Mouse (Mus musculus) neural tube, embryonic 14.5 days (tissue): ENCODE data around the gene 1500011B03Rik. TPM values are rescaled to one million over a fixed set of nuclear protein-coding genes. Genes with fewer than 3 reads are reported as not detected.

Source experiments
- ATAC-seq: fragments of 200-750 bp; cut with Nextera tagmentation; 2 replicates; pipeline ENCODE4 v1.8.0; 2017; ENCODE audit warnings: low read depth, mild to moderate bottlenecking, moderate TSS enrichment, moderate library complexity
- H3K27ac ChIP-seq: fragments of 300-500 bp; sonication (generic); 2 replicates; pipeline ENCODE4 v1.5.1; 2014; ENCODE audit warnings: low read depth, mild to moderate bottlenecking, control low read depth, low read length, moderate library complexity, mixed read lengths
- H3K27me3 ChIP-seq: fragments of 300-500 bp; sonication (generic); 2 replicates; pipeline ENCODE4 v1.6.1; 2014; ENCODE audit warnings: low read length; ENCODE audit not compliant: control insufficient read depth, insufficient read depth
- H3K36me3 ChIP-seq: fragments of 300-500 bp; sonication (generic); 2 replicates; pipeline ENCODE4 v1.6.1; 2014; ENCODE audit warnings: low read length, mixed read lengths; ENCODE audit not compliant: control insufficient read depth, insufficient read depth
- H3K4me1 ChIP-seq: fragments of 300-500 bp; sonication (generic); 2 replicates; pipeline ENCODE4 v1.6.1; 2014; ENCODE audit warnings: low read length; ENCODE audit not compliant: control insufficient read depth, insufficient read depth
- H3K4me2 ChIP-seq: fragments of 300-500 bp; sonication (generic); 2 replicates; pipeline ENCODE4 v1.6.1; 2014; ENCODE audit warnings: mild to moderate bottlenecking, low read depth, low read length, control low read depth
- H3K4me3 ChIP-seq: fragments of 300-500 bp; sonication (generic); 2 replicates; pipeline ENCODE4 v1.5.1; 2014; ENCODE audit warnings: low read depth, low read length, control low read depth, mixed read lengths
- H3K9ac ChIP-seq: fragments of 300-500 bp; sonication (generic); replicated peaks from 2 replicates; pipeline ENCODE4 v1.6.1; 2014; ENCODE audit warnings: low read depth, mild to moderate bottlenecking, control low read depth, low read length, mixed read lengths
- H3K9me3 ChIP-seq: fragments of 300-500 bp; sonication (generic); 2 replicates; pipeline ENCODE4 v1.6.1; 2016; ENCODE audit warnings: low read length; ENCODE audit not compliant: control insufficient read depth
- WGBS: fragments of 180-500 bp; shearing (Covaris S2); extraction: QIAGEN DNeasy Blood & Tissue Kit; methylation state at CpG from one replicate; pipeline ENCODE4 v1.1.7; 2014; 5-methylcytosine and 5-hydroxymethylcytosine counted together
- polyA plus RNA-seq: library from polyadenylated mRNA; unstranded; fragments of >200 nt; fragmentation: Nextera tagmentation; extraction: Ambion mirVana; gene quantifications from 2 replicates; pipeline ENCODE4 v1.2.1, GENCODE M21; 2014

1500011B03Rik gene
- polyA plus RNA-seq, 1 experiment from 2014 or later, result 351 TPM

DNA sequence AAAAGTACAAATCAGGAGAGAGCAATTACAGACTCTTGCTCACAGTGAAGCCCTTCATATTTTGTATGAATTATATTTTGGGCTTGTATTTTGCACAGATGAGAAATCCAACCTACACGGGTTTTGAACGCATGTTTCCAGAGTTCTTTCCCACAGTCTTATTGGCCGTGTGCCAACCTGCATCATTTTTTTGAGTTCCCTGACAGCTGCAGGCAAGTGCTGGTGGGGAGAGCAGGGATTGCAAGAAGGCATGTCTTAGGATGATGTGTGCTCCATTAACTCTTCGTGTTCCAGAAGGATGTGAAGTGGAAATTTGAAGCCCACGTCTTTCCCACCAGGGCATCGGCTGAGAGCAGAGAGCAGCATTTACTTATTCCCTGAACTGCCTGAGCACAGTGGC lies 6.7 kb downstream of the 1500011B03Rik start:
- Histone ChIP-seq H3K9me3 (no peaks in the 10 kb centered on the region), H3K27me3 (no peaks in the 10 kb centered on the region), H3K27ac (no peak overlapping the region), H3K36me3 (no peaks in the 10 kb centered on the region), H3K4me2 (no peak overlapping the region), H3K9ac (no peak overlapping the region), H3K4me1 (0 out of 2 replicates have a peak, but pooled peaks cover 8% of the 10 kb centered on the region), H3K4me3 (no peak overlapping the region)
- no peak for ATAC-seq
- 60% methylated on average over 6 of the region's 6 CpGs for WGBS

DNA sequence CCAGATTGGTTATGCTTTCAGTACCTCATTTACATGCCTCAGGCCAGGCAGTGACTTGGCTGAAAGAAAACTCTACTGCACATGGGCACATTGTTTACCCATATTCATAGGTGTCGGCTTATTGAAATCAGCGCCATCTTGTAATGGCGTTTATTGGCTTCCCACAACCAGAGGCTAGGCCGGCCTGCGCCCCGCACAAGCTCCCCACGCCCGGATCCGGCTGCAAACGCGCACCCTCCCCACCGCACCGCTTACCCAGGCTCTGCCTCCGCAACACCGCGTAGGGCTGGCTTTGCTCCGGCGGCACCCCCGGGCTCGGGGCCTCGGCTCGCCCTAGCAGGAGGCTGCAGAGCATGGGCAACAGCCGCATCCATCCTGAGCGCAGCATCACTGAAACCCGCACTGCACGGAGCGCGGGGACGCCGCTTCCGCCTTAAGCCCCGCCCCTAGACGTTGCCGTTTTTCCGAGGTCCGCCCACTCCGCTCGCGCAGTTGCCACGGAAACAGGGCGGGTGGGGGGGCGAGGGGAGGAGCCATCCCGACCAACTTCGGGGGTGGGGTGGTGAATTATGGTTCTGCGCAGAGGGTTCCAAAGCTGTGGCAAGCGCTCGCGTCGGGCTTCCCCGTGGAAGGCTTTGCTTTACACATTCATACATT lies 9.6 kb downstream of the 1500011B03Rik start:
- under 1% methylated on average over 49 of the region's 50 CpGs for WGBS
- H3K9me3 ChIP-seq, result no peaks in the 10 kb centered on the region
- ATAC-seq, result peak; percentile 97
- peak overlapping the region; percentile 84 for H3K4me3 ChIP-seq
- peak overlapping the region; percentile 95 for H3K27ac ChIP-seq
- H3K4me1 ChIP-seq, result 0 out of 2 replicates have a peak, but pooled peaks cover 8% of the 10 kb centered on the region
- H3K9ac ChIP-seq, result peak overlapping the region; percentile 83
- H3K27me3 ChIP-seq, result no peaks in the 10 kb centered on the region
- peak overlapping the region; percentile 61 for H3K4me2 ChIP-seq
- no peaks in the 10 kb centered on the region; the same call in 1 of the 2 replicates for H3K36me3 ChIP-seq

DNA sequence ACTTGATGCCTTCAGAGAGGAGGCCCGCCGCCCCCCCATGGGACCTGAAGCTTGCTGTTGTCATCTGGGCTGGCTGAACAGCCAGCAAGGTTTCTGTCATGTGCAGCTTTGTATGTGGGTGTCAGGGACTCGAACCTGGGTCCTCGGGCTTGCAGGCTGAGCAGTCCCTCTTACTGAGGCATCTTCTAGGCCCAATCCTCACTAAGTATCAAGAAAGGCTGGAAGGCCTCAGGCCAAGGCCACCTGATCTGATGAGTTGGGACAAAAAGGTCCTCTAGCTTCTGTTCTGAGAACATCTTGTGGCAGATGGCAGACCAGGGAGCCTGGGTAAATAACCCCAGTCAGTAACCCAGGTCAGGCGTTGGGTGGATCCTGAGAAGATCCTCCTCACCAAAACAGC lies 13.4 kb downstream of the 1500011B03Rik start:
- WGBS, result 94% methylated on average over 5 of the region's 5 CpGs

DNA sequence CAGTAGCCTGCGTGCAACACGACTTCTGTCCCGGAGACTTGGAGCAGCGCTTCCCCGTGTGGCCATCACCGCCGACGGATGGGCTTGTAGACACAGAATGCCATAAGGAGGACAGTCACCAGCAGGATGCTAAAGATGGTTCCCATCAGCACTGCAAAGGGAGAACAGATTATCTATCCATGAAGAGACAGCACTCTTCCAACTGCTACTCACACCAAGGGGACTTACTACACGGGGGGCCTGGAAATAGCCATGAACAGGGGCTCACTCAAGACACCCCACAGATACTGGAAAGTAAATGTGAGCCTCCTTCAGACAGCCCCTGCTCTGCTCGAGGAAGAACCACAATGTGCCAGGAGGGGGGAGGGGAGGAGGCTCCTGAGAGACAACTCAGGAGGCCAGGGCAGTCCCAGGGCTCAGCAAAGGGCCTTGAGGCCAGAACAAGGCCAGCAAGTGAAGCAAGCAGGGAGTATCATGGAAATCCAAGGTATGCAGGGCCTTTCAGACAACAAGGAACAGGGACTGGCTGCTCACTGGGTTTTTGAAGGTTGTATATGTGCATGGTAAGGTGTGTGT lies 14.0 kb downstream of the 1500011B03Rik start:
- peaks cover 12% of the 10 kb centered on the region; the same call in 1 of the 2 replicates for H3K36me3 ChIP-seq
- H3K9ac ChIP-seq, result no peak overlapping the region
- H3K27ac ChIP-seq, result no peak overlapping the region
- ATAC-seq, result no peak
- H3K27me3 ChIP-seq, result no peaks in the 10 kb centered on the region
- WGBS, result 77% methylated on average over 10 of the region's 10 CpGs
- 0 out of 2 replicates have a peak, but pooled peaks cover 8% of the 10 kb centered on the region for H3K4me1 ChIP-seq
- H3K9me3 ChIP-seq, result no peaks in the 10 kb centered on the region
- H3K4me2 ChIP-seq, result no peak overlapping the region
- no peak overlapping the region for H3K4me3 ChIP-seq

More for the DNA sequence above, 13.4 kb downstream of the 1500011B03Rik start:
- H3K4me3 ChIP-seq, result no peak overlapping the region
- no peak overlapping the region for H3K9ac ChIP-seq
- H3K4me1 ChIP-seq, result 0 out of 2 replicates have a peak, but pooled peaks cover 8% of the 10 kb centered on the region
- H3K4me2 ChIP-seq, result no peak overlapping the region
- H3K9me3 ChIP-seq, result no peaks in the 10 kb centered on the region
- no peaks in the 10 kb centered on the region for H3K27me3 ChIP-seq
- no peak overlapping the region for H3K27ac ChIP-seq
- no peak for ATAC-seq
- H3K36me3 ChIP-seq, result peaks cover 7% of the 10 kb centered on the region; the same call in 1 of the 2 replicates

DNA sequence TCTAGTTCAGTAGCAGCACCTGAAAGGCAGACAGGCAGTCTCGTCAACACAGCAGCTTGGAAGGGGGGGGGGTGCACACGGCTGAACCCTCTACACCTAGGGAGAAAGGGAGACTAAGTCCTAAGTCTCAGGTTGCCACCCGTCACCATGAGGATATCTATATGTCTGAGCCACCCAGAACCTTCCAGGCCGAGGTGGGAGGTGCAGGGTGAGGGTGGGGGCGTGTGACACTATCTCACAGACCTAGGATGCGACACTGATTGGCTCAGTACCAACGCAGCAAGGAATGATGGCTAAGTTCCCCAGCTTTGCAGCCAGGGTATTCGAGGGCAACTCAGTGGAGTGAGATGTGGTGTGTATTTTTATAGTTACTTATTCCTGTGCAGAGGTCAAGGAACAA lies 14.9 kb downstream of the 1500011B03Rik start:
- Histone ChIP-seq H3K27ac (no peak overlapping the region), H3K9ac (no peak overlapping the region), H3K4me2 (no peak overlapping the region), H3K27me3 (no peaks in the 10 kb centered on the region), H3K9me3 (no peaks in the 10 kb centered on the region), H3K4me1 (0 out of 2 replicates have a peak, but pooled peaks cover 8% of the 10 kb centered on the region), H3K4me3 (no peak overlapping the region), H3K36me3 (peaks cover 16% of the 10 kb centered on the region; the same call in 1 of the 2 replicates)
- WGBS, result 87% methylated on average over 8 of the region's 8 CpGs
- ATAC-seq, result no peak

DNA sequence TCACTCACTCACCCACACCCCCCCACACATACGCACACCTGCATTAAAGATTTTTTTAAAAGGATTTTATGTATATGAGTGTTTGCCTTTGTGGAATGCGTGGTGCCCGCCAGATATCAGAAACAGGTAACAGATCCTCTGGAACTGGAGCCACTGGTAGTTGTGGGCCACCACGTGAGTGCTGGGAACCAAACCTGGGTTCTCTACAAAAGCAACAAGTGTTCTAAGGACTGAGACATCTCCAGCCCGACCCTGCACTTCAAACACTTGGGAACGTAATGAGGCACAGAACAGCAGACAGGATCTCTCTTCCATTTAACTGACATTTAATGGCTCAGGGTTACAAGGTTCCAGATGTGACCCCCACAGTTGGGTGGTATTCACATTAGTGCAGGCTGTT lies 15.4 kb downstream of the 1500011B03Rik start:
- Histone ChIP-seq H3K27me3 (no peaks in the 10 kb centered on the region), H3K4me1 (0 out of 2 replicates have a peak, but pooled peaks cover 8% of the 10 kb centered on the region), H3K36me3 (peaks cover 16% of the 10 kb centered on the region; the same call in 1 of the 2 replicates), H3K27ac (no peak overlapping the region), H3K4me2 (no peak overlapping the region), H3K9ac (no peak overlapping the region), H3K9me3 (no peaks in the 10 kb centered on the region), H3K4me3 (no peak overlapping the region)
- ATAC-seq, result no peak
- 76% methylated on average over 6 of the region's 6 CpGs for WGBS

DNA sequence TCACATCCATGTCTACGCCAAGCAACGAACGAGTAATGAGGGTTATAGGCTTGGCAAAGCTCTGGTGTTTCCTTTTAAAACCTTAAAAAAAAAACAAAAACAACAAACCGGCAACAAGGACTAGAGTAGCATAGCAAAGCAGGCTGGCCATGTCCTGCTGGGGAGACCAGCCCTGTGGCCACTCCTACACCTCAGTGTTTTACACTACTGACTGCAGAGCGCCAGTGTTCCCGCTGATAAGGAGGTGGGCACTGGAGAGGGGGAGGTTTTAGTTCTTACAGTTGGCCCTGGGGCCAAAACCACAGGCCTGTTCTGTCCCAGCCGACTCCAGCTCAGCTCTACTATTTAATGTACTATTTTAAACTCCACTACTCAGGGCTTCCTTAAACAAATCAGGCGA lies 15.8 kb downstream of the 1500011B03Rik start:
- no peaks in the 10 kb centered on the region for H3K27me3 ChIP-seq
- no peak overlapping the region for H3K9ac ChIP-seq
- no peak for ATAC-seq
- H3K9me3 ChIP-seq, result no peaks in the 10 kb centered on the region
- peaks cover 18% of the 10 kb centered on the region; the same call in 1 of the 2 replicates for H3K36me3 ChIP-seq
- 0 out of 2 replicates have a peak, but pooled peaks cover 5% of the 10 kb centered on the region for H3K4me1 ChIP-seq
- no peak overlapping the region for H3K4me2 ChIP-seq
- H3K4me3 ChIP-seq, result no peak overlapping the region
- H3K27ac ChIP-seq, result no peak overlapping the region; the same call in 1 of the 2 replicates
- WGBS, result 31% methylated on average over 8 of the region's 8 CpGs

DNA sequence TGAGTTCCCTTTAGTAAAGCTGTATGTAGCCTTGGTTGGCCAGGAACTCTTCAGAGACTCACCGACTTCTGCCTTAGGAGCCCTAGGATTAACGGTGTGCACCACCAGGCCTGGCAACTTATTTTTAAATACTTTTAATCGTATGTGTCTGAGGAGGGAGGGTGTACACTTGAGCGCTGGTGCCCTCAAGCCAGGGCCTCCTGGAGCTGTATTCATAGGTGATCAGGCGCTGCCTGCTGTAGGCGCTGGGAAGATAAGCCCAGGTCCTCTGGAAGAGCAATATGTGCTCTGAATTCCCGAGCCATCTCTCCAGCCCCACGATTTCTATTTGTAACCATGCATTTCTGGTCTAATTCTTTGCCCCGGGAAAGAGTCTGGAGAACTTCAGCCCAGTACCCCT lies 16.2 kb downstream of the 1500011B03Rik start:
- Histone ChIP-seq H3K4me2 (no peak overlapping the region), H3K9me3 (no peaks in the 10 kb centered on the region), H3K4me3 (no peak overlapping the region), H3K9ac (no peak overlapping the region), H3K4me1 (0 out of 2 replicates have a peak, but pooled peaks cover 1% of the 10 kb centered on the region), H3K27me3 (no peaks in the 10 kb centered on the region), H3K36me3 (peaks cover 22% of the 10 kb centered on the region; the same call in 1 of the 2 replicates), H3K27ac (no peak overlapping the region; the same call in 1 of the 2 replicates)
- 60% methylated on average over 9 of the region's 9 CpGs for WGBS
- ATAC-seq, result no peak

DNA sequence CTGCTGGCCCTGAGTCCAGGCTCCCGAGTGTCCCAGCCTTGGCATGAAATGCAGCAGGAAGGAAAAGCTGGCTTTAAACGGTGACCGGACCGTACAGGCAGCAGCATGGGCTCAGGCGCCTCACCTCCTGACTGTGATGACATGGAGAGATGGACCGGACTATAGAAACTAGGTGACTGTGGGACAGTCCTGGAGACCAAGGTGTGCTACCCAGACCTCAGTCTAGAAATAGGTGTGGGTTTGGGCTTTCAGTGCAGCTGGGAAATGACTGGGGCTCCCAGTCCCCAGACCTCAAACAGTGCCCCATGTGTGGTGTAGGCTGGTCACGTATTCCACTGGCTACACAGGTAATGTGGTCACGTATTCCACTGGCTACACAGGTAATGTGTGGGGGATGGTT lies 16.6 kb downstream of the 1500011B03Rik start:
- Histone ChIP-seq H3K9ac (no peak overlapping the region), H3K9me3 (no peaks in the 10 kb centered on the region), H3K36me3 (peaks cover 26% of the 10 kb centered on the region; the same call in 1 of the 2 replicates), H3K27ac (no peak overlapping the region), H3K4me1 (no peaks in the 10 kb centered on the region), H3K27me3 (no peaks in the 10 kb centered on the region), H3K4me3 (no peak overlapping the region), H3K4me2 (no peak overlapping the region)
- 86% methylated on average over 8 of the region's 8 CpGs for WGBS
- ATAC-seq, result no peak
